Mouse (Mus musculus) MEL (cell line): ENCODE measurements around the gene Vac14. TPM values are rescaled to one million over a fixed set of nuclear protein-coding genes. Genes with fewer than 3 reads are reported as not detected.

ENCODE experiments used
- DNase-seq: peaks from one replicate; pipeline ENCODE4 v3.0.0; 2011; ENCODE audit warnings: low read depth, low spot score
- H3K27ac ChIP-seq: 2 replicates; pipeline ENCODE4 v1.5.1; 2012; ENCODE audit warnings: low read depth, mild to moderate bottlenecking, control low read depth, low read length, moderate library complexity; ENCODE audit not compliant: control insufficient read depth
- H3K27me3 ChIP-seq, 2 experiments: fragments of 150-350 bp in 1 of 2; sonication (generic) in 1 of 2; 2 replicates each; pipeline ENCODE4 v1.6.1; 2012; ENCODE audit warnings: low read length in 2 of 2, mild to moderate bottlenecking in 2 of 2, improper control_type of control experiment in 1 of 2, moderate library complexity in 1 of 2; ENCODE audit not compliant: insufficient read depth in 2 of 2, control insufficient read depth in 1 of 2
- H3K36me3 ChIP-seq, 2 experiments: 2 replicates each; pipeline ENCODE4 v1.6.1; 2012 to 2014; ENCODE audit warnings: low read length in 2 of 2, improper control_type of control experiment in 1 of 2, inconsistent platforms in 1 of 2, mild to moderate bottlenecking in 1 of 2; ENCODE audit not compliant: insufficient read depth in 2 of 2, control insufficient read depth in 1 of 2
- H3K4me1 ChIP-seq, 2 experiments: fragments of 150-350 bp in 1 of 2; sonication (generic) in 1 of 2; 2 replicates each; pipeline ENCODE4 v1.6.1; 2012; ENCODE audit warnings: low read length in 2 of 2, improper control_type of control experiment in 1 of 2, mild to moderate bottlenecking in 1 of 2; ENCODE audit not compliant: insufficient read depth in 2 of 2, control insufficient read depth in 1 of 2
- H3K4me3 ChIP-seq, 2 experiments: fragments of 150-350 bp in 1 of 2; sonication (generic) in 1 of 2; 2 replicates each; pipeline ENCODE4 v1.5.1; 2012; ENCODE audit warnings: low read depth in 2 of 2, low read length in 2 of 2, mild to moderate bottlenecking in 2 of 2, moderate library complexity in 2 of 2, control low read depth in 1 of 2, improper control_type of control experiment in 1 of 2; ENCODE audit not compliant: control insufficient read depth in 1 of 2, insufficient read depth in 1 of 2
- H3K79me2 ChIP-seq: 2 replicates; pipeline ENCODE4 v1.6.1; 2012; ENCODE audit warnings: mild to moderate bottlenecking, low read length, moderate library complexity; ENCODE audit not compliant: control insufficient read depth, poor library complexity, insufficient read depth
- H3K9ac ChIP-seq: 2 replicates; pipeline ENCODE4 v1.6.1; 2012; ENCODE audit warnings: low read depth, mild to moderate bottlenecking, control low read depth, low read length, moderate library complexity; ENCODE audit not compliant: control insufficient read depth, poor library complexity, severe bottlenecking
- H3K9me3 ChIP-seq: fragments of 150-350 bp; sonication (generic); replicated peaks from 2 replicates; pipeline ENCODE4 v1.6.1; 2012; ENCODE audit warnings: mild to moderate bottlenecking, low read length, improper control_type of control experiment, moderate library complexity; ENCODE audit not compliant: insufficient read depth
- CHD1 ChIP-seq: IDR thresholded peaks from 2 replicates; pipeline ENCODE4 v1.6.1; 2012; ENCODE audit warnings: low read depth, mild to moderate bottlenecking, inconsistent platforms, low read length, improper control_type of control experiment
- CHD2 ChIP-seq: IDR thresholded peaks from 2 replicates; pipeline ENCODE4 v1.6.1; 2011; ENCODE audit warnings: low read length, improper control_type of control experiment
- CTCF ChIP-seq, 3 experiments: IDR thresholded peaks in 2 of 3; conservative IDR thresholded peaks in 1 of 3; 2 replicates each; pipeline ENCODE4 v1.5.1; 2011 to 2012; ENCODE audit warnings: low read length in 3 of 3, low read depth in 2 of 3, mild to moderate bottlenecking in 2 of 3, improper control_type of control experiment in 1 of 3, inconsistent platforms in 1 of 3, mixed read lengths in 1 of 3, moderate library complexity in 1 of 3; ENCODE audit not compliant: control insufficient read depth in 1 of 3, insufficient read depth in 1 of 3, poor library complexity in 1 of 3, severe bottlenecking in 1 of 3
- EP300 ChIP-seq, 2 experiments: IDR thresholded peaks; 2 replicates each; pipeline ENCODE4 v1.6.1; 2011; ENCODE audit warnings: improper control_type of control experiment in 2 of 2, low read length in 2 of 2, low read depth in 1 of 2, mild to moderate bottlenecking in 1 of 2
- GATA1 ChIP-seq: IDR thresholded peaks from 2 replicates; pipeline ENCODE4 v1.6.1; 2011; ENCODE audit warnings: low read depth, low read length, improper control_type of control experiment
- HCFC1 ChIP-seq: IDR thresholded peaks from 2 replicates; pipeline ENCODE4 v1.6.1; 2012; ENCODE audit warnings: low read depth, mild to moderate bottlenecking, inconsistent platforms, low read length, improper control_type of control experiment, moderate library complexity
- KAT2A ChIP-seq: conservative IDR thresholded peaks from 2 replicates; pipeline ENCODE4 v1.6.1; 2012; ENCODE audit warnings: low read depth, low read length, improper control_type of control experiment, inconsistent platforms
- MAFK ChIP-seq: IDR thresholded peaks from 2 replicates; pipeline ENCODE4 v1.6.1; 2011; ENCODE audit warnings: low read depth, mild to moderate bottlenecking, low read length, improper control_type of control experiment, borderline replicate concordance
- MXI1 ChIP-seq: IDR thresholded peaks from 2 replicates; pipeline ENCODE4 v1.6.1; 2011; ENCODE audit warnings: mild to moderate bottlenecking, low read depth, low read length, improper control_type of control experiment
- POLR2AphosphoS2 ChIP-seq: IDR thresholded peaks from 2 replicates; pipeline ENCODE4 v1.6.1; 2011; ENCODE audit warnings: low read length, improper control_type of control experiment
- POLR2AphosphoS5 ChIP-seq: IDR thresholded peaks from 2 replicates; pipeline ENCODE4 v1.6.1; 2012; ENCODE audit warnings: low read depth, borderline replicate concordance, mild to moderate bottlenecking, inconsistent platforms, low read length, moderate library complexity, mixed read lengths
- RAD21 ChIP-seq: IDR thresholded peaks from 2 replicates; pipeline ENCODE4 v1.6.1; 2011; ENCODE audit warnings: mild to moderate bottlenecking, low read depth, low read length, improper control_type of control experiment
- RCOR1 ChIP-seq: IDR thresholded peaks from 2 replicates; pipeline ENCODE4 v1.6.1; 2012; ENCODE audit warnings: low read depth, mild to moderate bottlenecking, inconsistent platforms, low read length, improper control_type of control experiment
- SMC3 ChIP-seq: IDR thresholded peaks from 2 replicates; pipeline ENCODE4 v1.6.1; 2011; ENCODE audit warnings: low read depth, low read length, improper control_type of control experiment
- TAL1 ChIP-seq: IDR thresholded peaks from 2 replicates; pipeline ENCODE4 v1.6.1; 2012; ENCODE audit warnings: mild to moderate bottlenecking, inconsistent platforms, low read length, moderate library complexity, mixed read lengths
- TBP ChIP-seq: IDR thresholded peaks from 2 replicates; pipeline ENCODE4 v1.8.0; 2011; ENCODE audit warnings: low read depth, low read length, improper control_type of control experiment
- TCF12 ChIP-seq: IDR thresholded peaks from 2 replicates; pipeline ENCODE4 v1.6.1; 2014; ENCODE audit warnings: low read depth, mild to moderate bottlenecking, inconsistent platforms, low read length, improper control_type of control experiment, moderate library complexity
- USF1 ChIP-seq: IDR thresholded peaks from 2 replicates; pipeline ENCODE4 v1.6.1; 2014; ENCODE audit warnings: low read depth, mild to moderate bottlenecking, inconsistent platforms, low read length, improper control_type of control experiment, moderate library complexity
- USF2 ChIP-seq, 2 experiments: IDR thresholded peaks; 2 replicates each; pipeline ENCODE4 v1.6.1; 2011 to 2012; ENCODE audit warnings: improper control_type of control experiment in 2 of 2, low read length in 2 of 2, borderline replicate concordance in 1 of 2, inconsistent platforms in 1 of 2, low read depth in 1 of 2, mild to moderate bottlenecking in 1 of 2; ENCODE audit not compliant: insufficient read depth in 1 of 2
- ZMIZ1 ChIP-seq: IDR thresholded peaks from 2 replicates; pipeline ENCODE4 v1.6.1; 2012; ENCODE audit warnings: low read depth, mild to moderate bottlenecking, inconsistent platforms, low read length, improper control_type of control experiment, moderate library complexity
- ZNF384 ChIP-seq: IDR thresholded peaks from 2 replicates; pipeline ENCODE4 v1.6.1; 2012; ENCODE audit warnings: low read depth, mild to moderate bottlenecking, inconsistent platforms, low read length, improper control_type of control experiment
- polyA plus RNA-seq, 2 experiments: library from polyadenylated mRNA; stranded (reverse) in 1 of 2; unstranded in 1 of 2; fragments of >175 nt in 1 of 2; fragments of >200 nt in 1 of 2; gene quantifications; 2 replicates each; pipeline versions ENCODE4 v1.2.1 to v1.2.4; 2012; ENCODE audit warnings: low replicate concordance in 2 of 2, low read depth in 1 of 2; ENCODE audit not compliant: insufficient read length in 2 of 2, insufficient read depth in 1 of 2, missing spikeins in 1 of 2
- total RNA-seq: library from RNA; depleted of rRNA; stranded (reverse); fragments of 300-350 nt; gene quantifications from 2 replicates; pipeline ENCODE4 v1.2.3, GENCODE M21; 2012

Gene Vac14
- total and polyA plus RNA-seq, 3 experiments = 31.7 to 86.0 TPM; not detected in 1

GRCm38 (mm10) chr8:110604556-110604955, 13.8 kb upstream of the Vac14 start:
- peak; percentile 55 for DNase-seq
- Histone ChIP-seq H3K9me3 (no peaks in the 10 kb centered on the region), H3K4me3 (no peak overlapping the region), H3K27me3 (peaks cover 3 to 6% of the 10 kb centered on the region in 2 experiments; a peak in 2 of 4 replicates), H3K79me2 (no peaks in the 10 kb centered on the region), H3K27ac (no peak overlapping the region)
- no peak for TF ChIP-seq POLR2AphosphoS5
- no peak for TF ChIP-seq ZNF384
- TF ChIP-seq USF2 (IDR thresholded peaks at IDR 0.05; ENCODE audit: borderline replicate concordance in 1 of 2, insufficient read depth in 1 of 2, low read depth in 1 of 2, low read length in 2 of 2) = no peak
- TF ChIP-seq TBP = no peak
- no peak for TF ChIP-seq EP300 (IDR thresholded peaks at IDR 0.05; ENCODE audit: low read depth in 1 of 2, low read length in 2 of 2)
- peak; percentile 61 for TF ChIP-seq RAD21
- TF ChIP-seq CTCF (IDR thresholded peaks at IDR 0.05 in 2 of 3, conservative IDR thresholded peaks at IDR 0.05 in 1 of 3; ENCODE audit: control insufficient read depth in 1 of 3, insufficient read depth in 1 of 3, low read depth in 2 of 3, low read length in 3 of 3, poor library complexity in 1 of 3, severe bottlenecking in 1 of 3) = peak in 2 of 3 experiments; percentile 62 to 70; a peak in 4 of 6 replicates
- peak; percentile 34; the same call in 1 of the 2 replicates for TF ChIP-seq USF1
- peak; percentile 51 for TF ChIP-seq SMC3
- TF ChIP-seq POLR2AphosphoS2 = no peak
- no peak for TF ChIP-seq CHD1
- TF ChIP-seq ZMIZ1 = no peak
- TF ChIP-seq RCOR1 = no peak
- TF ChIP-seq MXI1 = no peak
- no peak for TF ChIP-seq CHD2
- TF ChIP-seq, all 39 proteins: peak for 4
- Histone ChIP-seq H3K9ac (no peak overlapping the region), H3K4me1 (no peaks in the 10 kb centered on the region), H3K36me3 (no peaks in the 10 kb centered on the region)

- Histone ChIP-seq H3K4me3 (no peak overlapping the region), H3K4me1 (no peaks in the 10 kb centered on the region), H3K9ac (no peak overlapping the region), H3K9me3 (no peaks in the 10 kb centered on the region), H3K27me3 (peaks cover 6 to 7% of the 10 kb centered on the region in 2 experiments; a peak in 3 of 4 replicates), H3K79me2 (no peaks in the 10 kb centered on the region), H3K36me3 (no peaks in the 10 kb centered on the region), H3K27ac (no peak overlapping the region)
- no peak for TF ChIP-seq TAL1
- TF ChIP-seq TCF12 = no peak
- no peak for TF ChIP-seq GATA1
- TF ChIP-seq HCFC1 = no peak
- no peak for TF ChIP-seq KAT2A
- no peak for TF ChIP-seq MXI1
- TF ChIP-seq ZNF384 = no peak
- no peak for TF ChIP-seq CHD2
- TF ChIP-seq RAD21 = no peak
- TF ChIP-seq MAFK = no peak
- TF ChIP-seq USF1 = no peak
- DNase-seq = no peak
Observed at GRCm38 (mm10) chr8:110605401-110606015, 12.9 kb upstream of the Vac14 start.
